Mouse (Mus musculus): ENCODE data around the gene Gabrr3.

GRCm38 (mm10) chr16:59509830-59510229 is 102.7 kb downstream of the Gabrr3 start:
- TF ChIP-seq CTCF (IDR thresholded peaks at IDR 0.05; ENCODE audit: control insufficient read depth, insufficient read depth, insufficient read length), result no peak
- no peak for TF ChIP-seq MAX (IDR thresholded peaks at IDR 0.05)
- TF ChIP-seq USF1 (IDR thresholded peaks at IDR 0.05; ENCODE audit: low read depth), result no peak
- no peak for TF ChIP-seq FOSL1 (IDR thresholded peaks at IDR 0.05; ENCODE audit: insufficient read depth, low read length, poor library complexity, severe bottlenecking)
- no peak for TF ChIP-seq MYOD1 (IDR thresholded peaks at IDR 0.05; ENCODE audit: control insufficient read depth, insufficient read length, low read depth)
- no peak for TF ChIP-seq CEBPB (IDR thresholded peaks at IDR 0.05; ENCODE audit: low read depth)

Data from C2C12 (cell line).